Mouse (Mus musculus) stomach, postnatal 0 days (tissue): ENCODE results near the gene Mrtfb.

Experiments
- CTCF ChIP-seq: IDR thresholded peaks from 2 replicates; pipeline ENCODE4 v1.5.1; 2016; ENCODE audit warnings: antibody characterized with exemption, low read depth, mild to moderate bottlenecking, moderate library complexity
- EP300 ChIP-seq: optimal IDR thresholded peaks from 2 replicates; pipeline ENCODE3; 2016; ENCODE audit warnings: antibody characterized with exemption

DNA sequence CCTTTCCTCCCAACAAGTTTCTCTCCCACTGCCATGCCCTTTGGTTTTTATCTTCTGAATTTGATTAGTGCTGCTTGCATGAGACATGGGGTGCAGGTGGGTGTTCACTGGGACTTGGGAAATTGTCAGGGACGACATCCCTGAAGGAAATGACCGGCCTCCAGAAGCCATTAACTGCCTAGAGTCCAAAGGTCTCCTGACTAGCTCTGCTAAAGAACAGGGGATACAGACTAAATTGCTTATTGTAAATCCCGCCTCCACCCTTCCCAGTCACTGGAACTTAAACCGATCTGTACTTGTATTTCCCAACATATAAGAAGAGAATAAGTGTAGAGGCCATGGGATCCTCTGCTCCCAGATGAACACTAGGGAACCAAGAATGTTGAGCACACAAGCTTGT lies 43.5 kb upstream of the Mrtfb start:
- no peak for TF ChIP-seq EP300
- no peak for TF ChIP-seq CTCF
